Mouse (Mus musculus): ENCODE measurements around the gene Scn3b.

DNA sequence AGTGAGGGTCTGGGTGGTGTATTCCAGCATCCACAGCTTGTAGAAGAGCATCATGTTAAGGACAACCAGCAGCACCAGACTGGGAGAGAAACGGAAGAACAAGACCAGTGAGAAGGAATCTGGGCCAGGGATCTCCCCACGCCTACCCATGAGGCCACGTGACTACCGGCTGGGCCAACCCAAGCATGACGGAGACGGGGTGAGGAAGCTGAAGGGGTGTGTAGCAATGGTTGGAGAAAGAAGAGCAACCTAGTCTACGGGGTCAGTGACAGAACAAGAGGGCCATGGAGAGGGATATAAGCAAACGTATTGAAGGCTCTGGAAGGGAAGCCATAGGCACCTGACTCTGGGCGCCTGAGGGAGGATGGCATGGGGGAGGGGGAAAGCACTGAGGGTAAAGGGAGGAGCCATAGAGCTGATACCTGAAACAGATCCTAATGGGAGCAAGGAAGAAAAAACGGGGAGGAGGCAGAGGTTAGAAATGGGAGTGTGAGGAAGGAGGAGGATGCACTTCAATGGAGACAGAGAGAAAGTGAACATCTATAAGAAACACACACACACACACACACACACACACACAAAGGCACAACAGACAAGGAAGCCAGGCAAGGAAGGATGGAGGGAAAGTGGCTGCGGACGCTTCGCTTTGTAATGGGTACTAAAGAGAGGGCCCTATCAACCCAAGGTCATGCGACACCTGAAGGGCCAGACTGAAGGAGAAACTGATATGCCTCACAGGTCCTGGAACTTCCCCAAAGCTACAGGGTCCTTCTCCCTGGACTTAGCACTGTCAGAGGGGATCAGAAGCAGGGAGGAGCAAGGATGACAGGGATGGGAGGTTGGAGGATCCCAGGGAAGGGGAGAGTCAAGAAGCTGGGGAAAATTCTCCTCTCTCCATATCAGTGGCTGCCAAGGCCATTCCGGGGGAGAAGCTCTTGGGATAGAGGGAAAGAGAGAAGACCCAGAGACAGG, 31.3 kb downstream of the Scn3b start:
- no peak for TF ChIP-seq CTCF (IDR thresholded peaks at IDR 0.05; ENCODE audit: insufficient read depth, low read length)
- no peak for TF ChIP-seq POLR2A (IDR thresholded peaks at IDR 0.05; ENCODE audit: borderline replicate concordance, extremely low read depth, low read depth, low read length)

Data from lung, adult 2 months (tissue).